Mouse (Mus musculus): ENCODE measurements around the gene Celf5.

Gene Celf5

GRCm38 (mm10) chr10:81416581-81417226 lies 65.8 kb downstream of the Celf5 start:
- in situ Hi-C loops (cut with MboI, MseI): loop anchor here (5.0 kb wide), 1 partner anchor 111 kb away; no protein-coding TSS in a partner anchor

- in situ Hi-C loops (cut with MboI, MseI): loop anchor here (5.0 kb wide), 1 partner anchor 112 kb away; no protein-coding TSS in a partner anchor
Observed at GRCm38 (mm10) chr10:81415549-81416310, 66.8 kb downstream of the Celf5 start.

GRCm38 (mm10) chr10:81415146-81415545 lies 67.4 kb downstream of the Celf5 start:
- in situ Hi-C loops (cut with MboI, MseI): loop anchor here (5.0 kb wide), 1 partner anchor 112 kb away; no protein-coding TSS in a partner anchor

- in situ Hi-C loops (cut with MboI, MseI): loop anchor here (5.0 kb wide), 1 partner anchor 113 kb away; no protein-coding TSS in a partner anchor
Observed at GRCm38 (mm10) chr10:81414682-81415081, 67.8 kb downstream of the Celf5 start.

- in situ Hi-C loops (cut with MboI, MseI): no loop called here
Observed at GRCm38 (mm10) chr10:81413310-81414261, 68.9 kb downstream of the Celf5 start.

GRCm38 (mm10) chr10:81412586-81413309 lies 69.8 kb downstream of the Celf5 start:
- in situ Hi-C loops (cut with MboI, MseI): no loop called here

GRCm38 (mm10) chr10:81411471-81412400 lies 70.8 kb downstream of the Celf5 start:
- in situ Hi-C loops (cut with MboI, MseI): no loop called here

GRCm38 (mm10) chr10:81410981-81411380 lies 71.5 kb downstream of the Celf5 start:
- in situ Hi-C loops (cut with MboI, MseI): no loop called here

DNA sequence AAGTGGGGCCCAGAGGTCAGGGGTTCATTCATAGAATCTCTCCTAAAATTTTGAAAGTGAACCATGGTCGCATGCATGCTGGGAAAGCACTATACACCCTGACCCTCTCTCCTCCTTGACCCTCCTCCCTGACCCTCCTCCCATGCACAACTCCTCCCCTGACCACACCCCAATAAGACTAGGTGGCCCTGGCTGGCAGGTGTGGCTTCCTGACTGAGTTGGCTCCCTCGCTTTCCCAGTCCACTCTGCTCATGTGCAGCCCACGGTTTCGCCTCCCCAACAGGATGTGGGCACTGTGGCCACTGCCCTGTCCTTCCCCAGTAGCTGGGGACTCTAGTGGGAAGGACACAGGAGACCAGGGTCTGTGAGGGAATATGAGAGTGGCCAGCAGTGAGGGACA lies 72.2 kb downstream of the Celf5 start:
- in situ Hi-C loops (cut with MboI, MseI): no loop called here

GRCm38 (mm10) chr10:81409330-81409729 lies 73.2 kb downstream of the Celf5 start:
- in situ Hi-C loops (cut with MboI, MseI): loop anchor here (5.0 kb wide), 1 partner anchor 33 kb away; no protein-coding TSS in a partner anchor
